Mouse (Mus musculus): ENCODE measurements around the gene Cacng4.

Cacng4 gene

GRCm38 (mm10) chr11:107794547-107795269 lies at the start of gene Cacng4:
Cacng4 (minus strand) TSS chr11:107794557.
- no peak for DNase-seq (ENCODE audit: low spot score)

GRCm38 (mm10) chr11:107833351-107834040 lies 39.1 kb upstream of the Cacng4 start:
- DNase-seq (ENCODE audit: low spot score): no peak

GRCm38 (mm10) chr11:107817196-107817595 lies 22.8 kb upstream of the Cacng4 start:
- no peak for DNase-seq (ENCODE audit: low spot score)

GRCm38 (mm10) chr11:107812941-107813648 lies 18.7 kb upstream of the Cacng4 start:
- no peak for DNase-seq (ENCODE audit: low spot score)

GRCm38 (mm10) chr11:107812429-107812828 lies 18.1 kb upstream of the Cacng4 start:
- DNase-seq (ENCODE audit: low spot score): no peak

GRCm38 (mm10) chr11:107808508-107808907 lies 14.2 kb upstream of the Cacng4 start:
- DNase-seq (ENCODE audit: low spot score): no peak

- DNase-seq (ENCODE audit: low spot score): no peak
Measured at GRCm38 (mm10) chr11:107806058-107806457, 11.7 kb upstream of the Cacng4 start.

- DNase-seq (ENCODE audit: low spot score): no peak
Measured at GRCm38 (mm10) chr11:107801946-107802345, 7.6 kb upstream of the Cacng4 start.

GRCm38 (mm10) chr11:107799331-107799730 lies 5.0 kb upstream of the Cacng4 start:
- no peak for DNase-seq (ENCODE audit: low spot score)

- no peak for DNase-seq (ENCODE audit: low spot score)
Measured at GRCm38 (mm10) chr11:107796346-107796745, 2.0 kb upstream of the Cacng4 start.

GRCm38 (mm10) chr11:107795384-107796035 lies 1.2 kb upstream of the Cacng4 start:
- no peak for DNase-seq (ENCODE audit: low spot score)

GRCm38 (mm10) chr11:107794103-107794493 lies 259 bp downstream of the Cacng4 start:
- no peak for DNase-seq (ENCODE audit: low spot score)

GRCm38 (mm10) chr11:107793200-107794102 lies 906 bp downstream of the Cacng4 start:
- no peak for DNase-seq (ENCODE audit: low spot score)

GRCm38 (mm10) chr11:107792136-107792535 lies 2.2 kb downstream of the Cacng4 start:
- no peak for DNase-seq (ENCODE audit: low spot score)

- DNase-seq (ENCODE audit: low spot score): no peak
Measured at GRCm38 (mm10) chr11:107785761-107786160, 8.6 kb downstream of the Cacng4 start.

- no peak for DNase-seq (ENCODE audit: low spot score)
Measured at GRCm38 (mm10) chr11:107785288-107785687, 9.1 kb downstream of the Cacng4 start.

GRCm38 (mm10) chr11:107783861-107784754 lies 10.2 kb downstream of the Cacng4 start:
- DNase-seq (ENCODE audit: low spot score): no peak

- DNase-seq (ENCODE audit: low spot score): no peak
Measured at GRCm38 (mm10) chr11:107782591-107782990, 11.8 kb downstream of the Cacng4 start.

GRCm38 (mm10) chr11:107778859-107779258 lies 15.5 kb downstream of the Cacng4 start:
- DNase-seq (ENCODE audit: low spot score): peak; percentile 20

GRCm38 (mm10) chr11:107777487-107777886 lies 16.9 kb downstream of the Cacng4 start:
- no peak for DNase-seq (ENCODE audit: low spot score)
